Mouse (Mus musculus) neural tube, embryonic 14.5 days (tissue): ENCODE measurements around the gene Samd4. TPM values are rescaled to one million over a fixed set of nuclear protein-coding genes. Genes with fewer than 3 reads are reported as not detected.

Experiments used
- ATAC-seq: fragments of 200-750 bp; cut with Nextera tagmentation; 2 replicates; pipeline ENCODE4 v1.8.0; 2017; ENCODE audit warnings: low read depth, mild to moderate bottlenecking, moderate TSS enrichment, moderate library complexity
- H3K27ac ChIP-seq: fragments of 300-500 bp; sonication (generic); 2 replicates; pipeline ENCODE4 v1.5.1; 2014; ENCODE audit warnings: low read depth, mild to moderate bottlenecking, control low read depth, low read length, moderate library complexity, mixed read lengths
- H3K27me3 ChIP-seq: fragments of 300-500 bp; sonication (generic); 2 replicates; pipeline ENCODE4 v1.6.1; 2014; ENCODE audit warnings: low read length; ENCODE audit not compliant: control insufficient read depth, insufficient read depth
- H3K36me3 ChIP-seq: fragments of 300-500 bp; sonication (generic); 2 replicates; pipeline ENCODE4 v1.6.1; 2014; ENCODE audit warnings: low read length, mixed read lengths; ENCODE audit not compliant: control insufficient read depth, insufficient read depth
- H3K4me1 ChIP-seq: fragments of 300-500 bp; sonication (generic); 2 replicates; pipeline ENCODE4 v1.6.1; 2014; ENCODE audit warnings: low read length; ENCODE audit not compliant: control insufficient read depth, insufficient read depth
- H3K4me2 ChIP-seq: fragments of 300-500 bp; sonication (generic); 2 replicates; pipeline ENCODE4 v1.6.1; 2014; ENCODE audit warnings: mild to moderate bottlenecking, low read depth, low read length, control low read depth
- H3K4me3 ChIP-seq: fragments of 300-500 bp; sonication (generic); 2 replicates; pipeline ENCODE4 v1.5.1; 2014; ENCODE audit warnings: low read depth, low read length, control low read depth, mixed read lengths
- H3K9ac ChIP-seq: fragments of 300-500 bp; sonication (generic); replicated peaks from 2 replicates; pipeline ENCODE4 v1.6.1; 2014; ENCODE audit warnings: low read depth, mild to moderate bottlenecking, control low read depth, low read length, mixed read lengths
- H3K9me3 ChIP-seq: fragments of 300-500 bp; sonication (generic); 2 replicates; pipeline ENCODE4 v1.6.1; 2016; ENCODE audit warnings: low read length; ENCODE audit not compliant: control insufficient read depth
- WGBS: fragments of 180-500 bp; shearing (Covaris S2); extraction: QIAGEN DNeasy Blood & Tissue Kit; methylation state at CpG from one replicate; pipeline ENCODE4 v1.1.7; 2014; 5-methylcytosine and 5-hydroxymethylcytosine counted together
- polyA plus RNA-seq: library from polyadenylated mRNA; unstranded; fragments of >200 nt; fragmentation: Nextera tagmentation; extraction: Ambion mirVana; gene quantifications from 2 replicates; pipeline ENCODE4 v1.2.1, GENCODE M21; 2014

Gene Samd4
- polyA plus RNA-seq, 1 experiment from 2014 or later: 2.6 TPM

DNA sequence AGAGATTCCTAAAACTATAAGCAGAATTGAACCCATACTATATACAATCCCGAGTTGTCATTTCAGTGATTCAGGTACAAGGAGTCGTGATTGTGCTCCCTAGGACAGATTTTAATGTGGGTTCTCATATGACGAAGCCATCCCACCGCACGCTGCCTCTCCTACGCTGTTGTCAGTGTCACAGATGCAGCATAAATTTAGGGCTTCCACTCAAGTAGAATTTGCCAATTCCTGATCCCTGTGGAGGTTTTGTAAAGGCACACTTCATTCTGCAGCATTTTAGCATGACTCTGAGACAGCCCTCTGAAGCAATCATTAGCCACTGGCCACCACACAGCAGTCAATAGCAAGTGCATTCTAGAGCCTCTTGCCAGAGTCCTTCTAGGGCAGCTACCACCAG lies 166.4 kb downstream of the Samd4 start:
- H3K4me2 ChIP-seq: no peak overlapping the region
- WGBS: 91% methylated on average over 6 of the region's 6 CpGs
- no peaks in the 10 kb centered on the region for H3K27me3 ChIP-seq
- no peak overlapping the region for H3K9ac ChIP-seq
- no peaks in the 10 kb centered on the region for H3K36me3 ChIP-seq
- H3K4me1 ChIP-seq: no peaks in the 10 kb centered on the region
- H3K4me3 ChIP-seq: no peak overlapping the region
- no peak for ATAC-seq
- H3K9me3 ChIP-seq: no peaks in the 10 kb centered on the region
- H3K27ac ChIP-seq: no peak overlapping the region

DNA sequence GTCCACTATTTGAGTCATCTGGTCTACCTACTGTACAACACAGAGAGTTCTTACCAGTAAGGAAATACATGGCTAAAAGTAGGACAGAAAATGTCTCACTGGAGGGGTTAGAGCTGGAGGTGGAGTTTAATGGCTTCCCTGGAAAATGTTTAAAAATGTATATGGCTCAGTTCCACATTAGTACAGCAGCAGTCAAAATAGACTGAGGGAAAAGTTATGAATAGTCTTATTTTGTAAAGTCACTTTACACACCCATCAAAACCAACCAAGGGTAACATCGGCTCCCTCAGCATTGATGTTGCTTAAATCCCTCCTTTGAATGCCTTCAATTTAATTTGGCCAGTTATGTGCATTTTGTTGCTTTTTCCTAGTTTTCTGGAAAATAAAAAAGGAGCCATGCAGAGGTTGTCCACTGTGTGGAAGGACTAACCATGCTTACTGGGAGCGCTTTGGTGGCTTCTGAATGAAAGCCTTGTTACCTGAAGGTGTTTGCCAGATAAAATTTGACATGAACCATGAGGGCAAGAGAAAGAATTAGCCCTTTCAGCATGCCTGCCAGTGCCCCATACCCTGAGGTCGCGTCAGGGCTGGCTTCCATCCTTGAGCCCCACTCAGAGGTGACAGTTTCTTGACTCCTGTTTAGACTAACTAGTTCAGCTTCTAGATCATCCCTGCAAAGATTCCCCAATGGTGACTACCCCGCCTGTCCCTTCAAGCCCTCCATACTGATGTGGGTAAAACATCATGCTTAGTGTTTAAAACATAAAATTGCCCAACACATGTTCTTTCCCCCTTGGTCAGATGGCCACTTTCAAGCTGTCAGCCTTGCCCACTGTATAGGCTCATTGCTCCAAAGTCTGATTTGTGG lies 169.3 kb downstream of the Samd4 start:
- no peak overlapping the region for H3K27ac ChIP-seq
- WGBS: 94% methylated on average over 5 of the region's 5 CpGs
- no peak overlapping the region for H3K9ac ChIP-seq
- no peak overlapping the region for H3K4me2 ChIP-seq
- no peaks in the 10 kb centered on the region for H3K36me3 ChIP-seq
- no peak overlapping the region for H3K4me3 ChIP-seq
- H3K27me3 ChIP-seq: no peaks in the 10 kb centered on the region
- no peak for ATAC-seq
- H3K4me1 ChIP-seq: no peaks in the 10 kb centered on the region
- H3K9me3 ChIP-seq: no peaks in the 10 kb centered on the region

DNA sequence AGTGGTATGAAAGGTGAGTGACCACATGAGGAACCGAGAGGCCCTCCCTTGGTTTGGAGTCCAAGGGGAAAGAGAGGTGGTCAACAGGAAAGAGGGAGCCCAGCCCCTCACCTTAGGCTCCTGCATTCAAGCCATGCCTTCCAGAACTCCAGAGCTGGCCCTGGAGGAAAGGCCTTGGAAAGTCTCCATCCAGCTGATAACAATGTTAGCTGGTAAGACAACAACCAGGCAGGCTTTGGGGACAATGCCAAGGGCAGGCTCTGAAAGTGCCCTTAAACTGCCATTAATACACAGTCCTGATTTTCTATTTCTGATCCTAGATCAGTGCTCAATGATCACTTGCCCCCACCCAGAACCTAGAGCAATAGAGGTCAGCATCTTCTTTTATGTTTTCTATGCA lies 170.4 kb downstream of the Samd4 start:
- Histone ChIP-seq H3K4me1 (no peaks in the 10 kb centered on the region), H3K9ac (no peak overlapping the region), H3K27ac (no peak overlapping the region), H3K4me2 (no peak overlapping the region), H3K9me3 (no peaks in the 10 kb centered on the region), H3K27me3 (no peaks in the 10 kb centered on the region), H3K36me3 (no peaks in the 10 kb centered on the region), H3K4me3 (no peak overlapping the region)
- ATAC-seq: no peak
- WGBS: 100% methylated on average over 1 of the region's 1 CpGs

DNA sequence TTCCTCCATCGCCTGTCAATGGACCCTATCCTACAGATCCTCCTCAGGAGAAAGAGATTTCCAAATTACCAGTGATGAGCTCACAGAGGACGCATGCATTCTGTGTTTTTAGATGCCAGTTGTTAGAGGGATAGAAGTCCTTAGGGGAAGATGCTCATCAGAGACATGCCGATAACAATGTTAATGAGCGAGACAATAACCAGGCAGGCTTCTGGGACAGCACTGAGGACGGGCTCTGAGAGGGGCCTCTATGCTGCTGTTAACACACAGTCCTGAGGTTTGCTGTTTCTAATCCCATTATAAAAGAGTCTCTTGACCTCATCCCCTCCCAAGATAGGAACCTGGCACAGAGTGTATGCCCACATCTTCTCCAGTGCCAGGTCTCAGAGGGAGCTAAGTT lies 171.2 kb downstream of the Samd4 start:
- Histone ChIP-seq H3K4me3 (no peak overlapping the region), H3K27me3 (no peaks in the 10 kb centered on the region), H3K9ac (no peak overlapping the region), H3K4me1 (no peaks in the 10 kb centered on the region), H3K27ac (no peak overlapping the region), H3K36me3 (no peaks in the 10 kb centered on the region), H3K4me2 (no peak overlapping the region), H3K9me3 (no peaks in the 10 kb centered on the region)
- no peak for ATAC-seq
- 71% methylated on average over 5 of the region's 5 CpGs for WGBS

- Histone ChIP-seq H3K9me3 (no peaks in the 10 kb centered on the region), H3K36me3 (no peaks in the 10 kb centered on the region), H3K9ac (no peak overlapping the region), H3K4me2 (no peak overlapping the region), H3K27me3 (no peaks in the 10 kb centered on the region), H3K27ac (no peak overlapping the region), H3K4me3 (no peak overlapping the region), H3K4me1 (no peaks in the 10 kb centered on the region)
- WGBS: 92% methylated on average over 2 of the region's 2 CpGs
- ATAC-seq: no peak
These were observed 176.3 kb downstream of the Samd4 start for GRCm38 (mm10) chr14:47058969-47059368.

DNA sequence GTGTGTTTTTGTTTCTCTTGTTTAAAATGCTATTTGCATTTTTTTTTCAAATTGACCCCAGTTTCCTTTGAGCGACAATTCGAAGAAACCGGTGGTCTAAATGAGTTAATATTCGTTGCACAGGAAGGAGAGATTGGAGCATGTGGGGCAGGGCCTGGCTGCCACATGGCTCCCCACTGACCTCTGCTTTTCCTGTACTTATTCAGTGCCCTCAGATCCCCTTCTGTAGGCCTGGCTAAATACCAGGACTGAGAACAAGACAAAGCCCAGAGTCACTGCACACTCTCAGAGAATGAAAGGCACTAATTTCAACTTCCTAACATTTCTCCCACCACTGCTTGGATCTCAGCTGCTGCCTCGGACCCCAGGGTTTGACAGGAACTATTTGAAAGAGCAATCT lies 182.4 kb downstream of the Samd4 start:
- Histone ChIP-seq H3K27ac (no peak overlapping the region), H3K9ac (no peak overlapping the region), H3K4me2 (no peak overlapping the region), H3K9me3 (no peaks in the 10 kb centered on the region), H3K4me3 (no peak overlapping the region), H3K27me3 (no peaks in the 10 kb centered on the region), H3K4me1 (no peaks in the 10 kb centered on the region), H3K36me3 (no peaks in the 10 kb centered on the region)
- WGBS: 64% methylated on average over 5 of the region's 5 CpGs
- no peak for ATAC-seq

DNA sequence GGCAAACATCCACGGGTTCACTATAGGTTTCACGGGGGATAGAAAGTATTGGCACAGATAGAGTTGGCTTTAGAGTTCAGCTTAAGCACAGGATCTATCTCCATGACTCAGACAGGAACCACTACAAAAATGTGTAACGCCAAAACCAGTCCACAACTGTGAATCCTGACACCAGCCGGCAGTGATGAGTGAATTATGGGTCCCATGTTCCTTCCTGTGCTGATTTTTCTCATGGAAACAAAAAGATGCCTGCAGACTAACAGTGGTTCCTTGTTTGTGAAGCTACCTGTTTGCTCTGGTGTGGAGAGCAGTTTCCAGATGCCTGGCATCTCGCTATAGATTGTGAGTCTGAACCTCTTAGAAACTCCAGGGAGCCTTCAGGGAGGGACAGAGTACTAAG lies 184.2 kb downstream of the Samd4 start:
- 82% methylated on average over 5 of the region's 5 CpGs for WGBS
- ATAC-seq: no peak

GRCm38 (mm10) chr14:47074045-47074666 lies 191.5 kb downstream of the Samd4 start:
- Histone ChIP-seq H3K36me3 (no peaks in the 10 kb centered on the region), H3K4me1 (no peaks in the 10 kb centered on the region), H3K27ac (no peak overlapping the region), H3K9ac (no peak overlapping the region), H3K4me2 (no peak overlapping the region), H3K9me3 (no peaks in the 10 kb centered on the region), H3K27me3 (no peaks in the 10 kb centered on the region), H3K4me3 (no peak overlapping the region)
- WGBS: 58% methylated on average over 18 of the region's 18 CpGs
- no peak for ATAC-seq

More for the DNA sequence above, 184.2 kb downstream of the Samd4 start:
- no peak overlapping the region for H3K9ac ChIP-seq
- no peaks in the 10 kb centered on the region for H3K4me1 ChIP-seq
- no peaks in the 10 kb centered on the region for H3K27me3 ChIP-seq
- H3K36me3 ChIP-seq: no peaks in the 10 kb centered on the region
- H3K9me3 ChIP-seq: no peaks in the 10 kb centered on the region
- no peak overlapping the region for H3K4me2 ChIP-seq
- H3K27ac ChIP-seq: no peak overlapping the region
- no peak overlapping the region for H3K4me3 ChIP-seq

GRCm38 (mm10) chr14:47075010-47075677 lies 192.5 kb downstream of the Samd4 start:
- Histone ChIP-seq H3K27me3 (no peaks in the 10 kb centered on the region), H3K4me1 (no peaks in the 10 kb centered on the region), H3K4me2 (no peak overlapping the region), H3K9me3 (no peaks in the 10 kb centered on the region), H3K4me3 (no peak overlapping the region), H3K9ac (no peak overlapping the region), H3K36me3 (no peaks in the 10 kb centered on the region), H3K27ac (no peak overlapping the region)
- 83% methylated on average over 14 of the region's 14 CpGs for WGBS
- no peak for ATAC-seq
